Mouse (Mus musculus) gonadal fat pad, adult 2 months (tissue): ENCODE measurements around the gene Rassf5. TPM values are rescaled to one million over a fixed set of nuclear protein-coding genes. Genes with fewer than 3 reads are reported as not detected.

Experiments
- DNase-seq: peaks from one replicate; pipeline ENCODE4 v3.0.0-alpha.2; 2012; ENCODE audit warnings: low read depth
- polyA plus RNA-seq: library from polyadenylated mRNA; depleted of rRNA; stranded (reverse); fragments of >200 nt; gene quantifications from 2 replicates; pipeline ENCODE4 v1.2.3, GENCODE M21; 2012; rRNA removed

Rassf5 gene
- polyA plus RNA-seq, result 4.0 and 4.8 TPM in 2 replicates

DNA sequence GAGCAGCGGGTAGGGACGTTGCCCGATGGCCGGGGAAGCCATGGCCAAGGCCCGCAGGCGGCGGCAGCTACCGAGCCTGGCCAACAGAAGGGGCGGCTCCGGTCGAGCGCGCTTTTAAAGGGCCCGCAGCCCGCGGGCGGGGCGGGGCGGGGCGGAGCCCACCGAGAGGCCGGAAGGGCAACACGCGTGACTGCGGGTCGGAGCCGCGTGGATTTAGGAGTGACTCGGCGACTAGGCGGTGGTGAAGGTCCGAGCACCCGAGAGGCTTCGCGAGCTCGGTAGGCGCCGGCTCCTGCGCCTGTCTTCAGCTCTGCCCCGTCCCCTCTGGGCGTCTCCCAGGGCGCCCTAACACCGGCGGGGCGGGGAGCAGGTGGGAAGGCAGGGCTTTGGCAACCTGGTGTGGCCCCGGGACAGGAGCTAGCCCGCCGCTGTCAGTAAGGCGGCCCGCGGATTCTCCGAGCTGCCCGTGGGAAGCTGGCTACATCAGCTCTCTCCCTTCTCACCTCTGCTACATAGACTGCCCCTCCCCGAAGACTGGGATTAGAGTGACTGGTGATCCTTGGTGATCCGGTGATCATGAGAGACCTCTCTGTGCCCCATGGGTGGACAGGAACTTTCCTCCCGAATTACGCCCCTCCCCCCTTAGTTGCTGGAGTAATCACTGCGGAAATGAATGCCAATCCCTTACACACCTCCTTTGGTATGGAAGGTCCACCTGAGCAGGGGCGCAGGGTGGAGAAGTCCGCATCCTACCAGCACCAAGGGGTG, at the start of gene Rassf5:
Rassf5 (minus strand) TSS at position 170 of the 768 bp plus-strand sequence.
- no peak for DNase-seq

DNA sequence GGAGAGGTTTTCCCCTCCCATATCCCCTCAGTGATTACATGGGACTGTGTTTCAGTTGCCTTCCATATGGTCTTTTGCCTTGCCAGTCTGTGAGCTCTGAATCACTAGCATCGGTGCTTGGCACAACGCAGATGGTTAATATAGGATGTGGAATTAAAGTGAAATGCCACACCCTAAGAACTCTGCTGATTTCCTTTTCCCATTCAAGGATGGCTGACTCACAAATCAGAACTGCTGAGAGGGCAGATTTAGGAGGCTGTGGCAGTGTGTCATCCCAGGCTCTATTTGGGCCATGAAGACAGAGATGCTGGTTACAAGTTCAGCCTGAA, 48.8 kb upstream of the Rassf5 start:
- DNase-seq, result no peak

GRCm38 (mm10) chr1:131293221-131293921, 48.3 kb upstream of the Rassf5 start:
- no peak for DNase-seq

DNA sequence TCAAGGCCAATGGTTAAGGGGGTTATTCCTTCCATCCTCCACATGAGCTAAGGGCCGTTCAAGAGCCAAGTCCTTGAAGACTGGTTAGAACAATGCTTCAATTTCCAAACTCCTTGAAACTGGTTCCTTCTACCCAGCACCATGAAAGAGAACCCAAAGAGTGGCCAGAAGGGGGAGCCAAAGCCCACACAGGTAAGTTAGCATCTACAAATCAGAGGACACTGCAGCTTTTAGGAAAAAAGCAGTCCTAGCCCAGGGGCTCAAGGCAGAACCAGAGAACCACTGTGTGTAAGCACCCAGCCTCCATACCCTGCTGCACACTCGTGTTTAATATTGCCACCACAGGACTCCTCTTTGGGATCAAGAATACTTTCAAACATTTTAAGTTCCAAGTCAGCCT, 45.6 kb upstream of the Rassf5 start:
- DNase-seq, result no peak

GRCm38 (mm10) chr1:131288938-131289337, 43.9 kb upstream of the Rassf5 start:
- no peak for DNase-seq

DNA sequence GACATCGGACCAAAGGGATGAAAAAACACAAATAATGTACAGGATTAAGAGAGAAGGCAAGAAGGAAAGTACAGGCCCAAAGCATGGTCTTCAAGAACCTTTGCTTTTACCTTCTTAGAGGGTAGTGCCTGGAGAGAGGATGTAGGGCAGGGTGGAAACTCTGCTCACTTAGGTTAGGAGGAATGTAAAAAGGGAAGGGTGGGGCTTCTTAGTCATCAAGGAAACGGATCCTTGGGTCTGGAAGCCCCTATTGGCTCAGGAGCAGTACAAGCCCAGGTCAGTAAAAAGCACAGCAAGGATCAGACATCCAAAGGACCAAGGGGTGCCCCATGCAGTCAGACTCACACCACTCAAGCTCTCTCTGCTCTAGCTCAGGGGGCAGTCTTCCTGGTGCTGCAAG, 42.2 kb upstream of the Rassf5 start:
- DNase-seq, result no peak

GRCm38 (mm10) chr1:131286803-131287202, 41.7 kb upstream of the Rassf5 start:
- DNase-seq, result no peak

DNA sequence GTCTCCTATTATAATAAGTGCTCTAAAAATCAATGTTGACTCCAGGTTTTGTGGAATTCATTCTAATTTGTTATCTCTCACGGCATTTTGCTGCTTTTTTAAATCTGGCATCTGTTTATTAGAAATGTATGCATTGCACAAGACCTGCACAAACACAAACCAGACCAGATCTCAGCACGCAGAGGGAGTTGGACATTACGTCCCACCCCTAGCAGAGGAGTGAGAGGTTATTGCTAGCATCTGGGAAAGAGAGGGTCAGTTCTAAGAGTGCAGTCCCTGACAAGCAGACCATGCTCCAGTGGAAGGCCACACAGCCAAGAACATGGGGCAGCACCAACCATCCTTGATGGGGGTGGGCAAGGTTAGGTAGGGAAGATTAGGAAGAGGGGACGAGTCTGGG, 39.6 kb upstream of the Rassf5 start:
- DNase-seq, result no peak

GRCm38 (mm10) chr1:131284167-131284566, 39.1 kb upstream of the Rassf5 start:
- DNase-seq, result no peak

DNA sequence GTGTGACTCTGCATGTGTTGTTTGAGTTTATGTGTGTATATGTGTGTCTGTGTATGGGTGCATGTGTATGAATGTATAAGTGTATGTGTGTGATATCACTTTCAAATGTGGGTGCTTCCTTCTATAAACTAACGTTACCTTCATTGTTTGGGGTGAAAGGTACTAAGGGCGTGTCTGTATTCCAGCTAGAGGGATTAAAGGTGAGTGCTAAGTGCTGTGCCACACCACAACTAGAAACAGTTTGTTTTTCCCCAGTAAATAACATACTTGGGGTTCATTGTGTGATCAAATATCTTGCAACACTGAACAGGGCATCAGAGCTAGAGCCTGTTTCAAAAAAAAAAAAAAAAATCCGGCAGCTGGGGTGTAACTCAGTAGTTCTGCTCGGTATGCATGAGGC, 36.7 kb upstream of the Rassf5 start:
- DNase-seq, result no peak

GRCm38 (mm10) chr1:131280280-131280679, 35.2 kb upstream of the Rassf5 start:
- DNase-seq, result no peak

DNA sequence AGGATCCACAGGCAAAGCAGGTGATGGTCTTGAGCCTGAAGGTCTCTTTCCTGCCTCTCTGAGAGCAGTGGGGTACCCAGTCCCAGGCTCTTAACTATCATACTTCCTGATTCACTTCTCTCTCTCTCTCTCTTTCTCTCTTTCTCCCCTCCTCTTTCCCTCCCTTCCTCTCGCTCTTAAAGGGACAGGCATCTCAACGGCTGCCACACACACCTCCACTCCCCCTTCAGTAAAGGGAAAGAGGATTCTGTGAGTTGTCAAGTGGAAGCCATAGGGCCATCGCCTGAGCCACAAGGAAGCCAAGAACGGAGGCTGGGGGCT, 34.4 kb upstream of the Rassf5 start, which contains the start of gene Ikbke:
Ikbke (minus strand) TSS at position 151 of the 321 bp plus-strand sequence.
- no peak for DNase-seq

- DNase-seq, result no peak
Observed at GRCm38 (mm10) chr1:131278606-131279455, 33.8 kb upstream of the Rassf5 start.

- DNase-seq, result no peak
Observed at GRCm38 (mm10) chr1:131276831-131277230, 31.8 kb upstream of the Rassf5 start.

- DNase-seq, result no peak
Observed at GRCm38 (mm10) chr1:131275577-131275976, 30.5 kb upstream of the Rassf5 start.

DNA sequence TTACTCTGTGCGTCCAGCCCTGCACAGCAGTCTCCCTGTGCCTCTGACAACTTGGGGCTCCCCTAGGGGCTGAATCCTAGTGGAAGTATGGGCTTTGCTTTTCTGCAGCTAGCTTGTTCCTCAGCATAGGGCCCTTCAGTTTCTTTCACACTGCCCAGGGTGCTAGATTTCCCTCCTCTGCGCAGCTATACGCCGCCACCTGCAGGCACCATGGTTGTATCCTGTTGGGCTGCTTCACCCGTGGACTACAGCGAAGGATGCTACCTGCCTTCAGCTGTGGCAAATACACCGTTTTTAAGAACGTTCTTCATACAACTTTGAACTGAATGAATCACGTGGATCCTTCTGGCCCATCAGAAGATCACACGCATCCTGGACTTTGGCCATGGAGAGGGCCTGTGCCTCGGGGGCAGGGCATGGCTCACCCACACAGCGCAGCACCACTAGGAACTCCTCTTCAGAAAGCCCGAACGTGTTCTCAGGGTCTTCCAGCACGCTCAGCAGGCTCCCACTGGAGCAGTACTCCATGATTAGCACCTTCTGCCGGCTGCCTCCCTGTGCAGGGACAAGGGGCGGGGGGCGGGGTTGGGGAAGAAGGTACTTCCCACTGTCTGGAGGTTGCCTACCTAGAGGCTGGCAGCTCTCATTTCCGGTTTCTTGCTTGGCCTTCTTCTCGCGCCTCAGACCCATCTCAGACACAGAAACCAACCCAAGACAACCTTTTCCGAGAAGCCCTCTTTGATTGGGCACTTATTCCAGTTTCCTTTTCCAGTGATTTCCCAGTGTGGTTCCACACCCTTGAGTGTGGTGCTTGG, 29.9 kb upstream of the Rassf5 start:
- no peak for DNase-seq

GRCm38 (mm10) chr1:131269797-131270578, 24.9 kb upstream of the Rassf5 start:
- DNase-seq, result no peak

DNA sequence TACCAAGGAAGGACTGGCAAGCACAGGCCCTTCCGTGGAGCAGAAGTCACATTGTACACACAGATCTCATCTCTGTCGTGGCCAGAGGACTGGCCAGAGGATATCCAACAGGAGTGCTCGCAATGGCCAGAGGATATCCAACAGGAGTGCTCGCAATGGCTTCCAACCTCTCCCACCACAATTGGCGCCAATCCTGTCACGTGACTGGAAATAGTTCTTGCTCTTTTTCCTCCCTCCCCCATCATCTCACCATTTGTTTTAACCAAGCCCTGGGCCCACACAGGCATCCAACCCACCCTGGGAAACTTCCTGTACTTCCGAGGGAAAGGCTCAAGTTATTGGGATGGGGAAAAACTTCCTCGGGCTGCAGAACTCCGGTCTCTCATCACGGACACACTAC, 23.7 kb upstream of the Rassf5 start:
- no peak for DNase-seq

- DNase-seq, result no peak
Observed at GRCm38 (mm10) chr1:131263905-131264304, 18.8 kb upstream of the Rassf5 start.

GRCm38 (mm10) chr1:131260309-131260656, 15.2 kb upstream of the Rassf5 start:
- DNase-seq, result no peak
